Mouse (Mus musculus) liver, embryonic 16.5 days (tissue): Measurements from ENCODE around the gene Fam181a. TPM values are rescaled to one million over a fixed set of nuclear protein-coding genes. Genes with fewer than 3 reads are reported as not detected.

Experiments
- ATAC-seq: fragments of 200-750 bp; cut with Nextera tagmentation; 2 replicates; pipeline ENCODE4 v1.8.0; 2017; ENCODE audit warnings: low read depth, mild to moderate bottlenecking, moderate number of reproducible peaks, moderate library complexity
- H3K27ac ChIP-seq: fragments of 300-500 bp; sonication (generic); 2 replicates; pipeline ENCODE4 v1.5.1; 2014; ENCODE audit warnings: mild to moderate bottlenecking, low read length
- H3K27me3 ChIP-seq: fragments of 300-500 bp; sonication (generic); 2 replicates; pipeline ENCODE4 v1.6.1; 2014; ENCODE audit warnings: low read depth, low read length, mixed read lengths; ENCODE audit not compliant: control insufficient read depth, insufficient read depth
- H3K36me3 ChIP-seq: fragments of 300-500 bp; sonication (generic); 2 replicates; pipeline ENCODE4 v1.6.1; 2014; ENCODE audit warnings: mild to moderate bottlenecking; ENCODE audit not compliant: control insufficient read depth, insufficient read depth
- H3K4me1 ChIP-seq: fragments of 300-500 bp; sonication (generic); 2 replicates; pipeline ENCODE4 v1.6.1; 2014; ENCODE audit warnings: low read depth, low read length, mixed read lengths; ENCODE audit not compliant: control insufficient read depth
- H3K4me2 ChIP-seq: fragments of 300-500 bp; sonication (generic); 2 replicates; pipeline ENCODE4 v1.6.1; 2014; ENCODE audit warnings: low read depth, low read length, mixed read lengths
- H3K4me3 ChIP-seq: fragments of 300-500 bp; sonication (generic); 2 replicates; pipeline ENCODE4 v1.5.1; 2014; ENCODE audit warnings: low read depth, mild to moderate bottlenecking, low read length
- H3K9ac ChIP-seq: fragments of 300-500 bp; sonication (generic); 2 replicates; pipeline ENCODE4 v1.6.1; 2014; ENCODE audit warnings: low read depth, low read length
- H3K9me3 ChIP-seq: fragments of 300-500 bp; sonication (generic); replicated peaks from 2 replicates; pipeline ENCODE4 v1.6.1; 2016; ENCODE audit warnings: low read length; ENCODE audit not compliant: control insufficient read depth
- WGBS: fragments of 180-500 bp; shearing (Covaris S2); extraction: QIAGEN DNeasy Blood & Tissue Kit; methylation state at CpG from one replicate; pipeline ENCODE4 v1.1.7; 2014; ENCODE audit not compliant: insufficient replicate concordance; 5-methylcytosine and 5-hydroxymethylcytosine counted together
- polyA plus RNA-seq: library from polyadenylated mRNA; unstranded; fragments of >200 nt; fragmentation: Nextera tagmentation; extraction: Ambion mirVana; gene quantifications from 2 replicates; pipeline ENCODE4 v1.2.1, GENCODE M21; 2015

The Fam181a gene
- polyA plus RNA-seq, 1 experiment from 2014 or later = not detected

GRCm38 (mm10) chr12:103311921-103312320 is 1.1 kb downstream of the Fam181a start:
- H3K4me3 ChIP-seq = no peak overlapping the region
- 67% methylated on average over 8 of the region's 8 CpGs for whole genome bisulfite sequencing
- H3K9me3 ChIP-seq = no peaks in the 10 kb centered on the region
- peak; percentile 65 for ATAC-seq
- no peaks in the 10 kb centered on the region; the same call in 1 of the 2 replicates for H3K4me1 ChIP-seq
- H3K27ac ChIP-seq = no peak overlapping the region
- peaks cover 2% of the 10 kb centered on the region; the same call in 1 of the 2 replicates for H3K27me3 ChIP-seq
- H3K36me3 ChIP-seq = no peaks in the 10 kb centered on the region
- no peak overlapping the region for H3K9ac ChIP-seq
- H3K4me2 ChIP-seq = no peak overlapping the region

GRCm38 (mm10) chr12:103313274-103313673 is 2.5 kb downstream of the Fam181a start:
- Histone ChIP-seq H3K27ac (no peak overlapping the region), H3K4me2 (no peak overlapping the region), H3K27me3 (peaks cover 2% of the 10 kb centered on the region; the same call in 1 of the 2 replicates), H3K4me3 (no peak overlapping the region), H3K4me1 (no peaks in the 10 kb centered on the region; the same call in 1 of the 2 replicates), H3K9me3 (no peaks in the 10 kb centered on the region), H3K9ac (no peak overlapping the region), H3K36me3 (no peaks in the 10 kb centered on the region)
- ATAC-seq = no peak
- WGBS = 63% methylated on average over 6 of the region's 6 CpGs

- H3K36me3 ChIP-seq = no peaks in the 10 kb centered on the region
- H3K9ac ChIP-seq = no peak overlapping the region
- peaks cover 2% of the 10 kb centered on the region; the same call in 1 of the 2 replicates for H3K27me3 ChIP-seq
- no peaks in the 10 kb centered on the region for H3K9me3 ChIP-seq
- H3K4me1 ChIP-seq = no peaks in the 10 kb centered on the region; the same call in 1 of the 2 replicates
- 67% methylated on average over 21 of the region's 21 CpGs for WGBS
- no peak overlapping the region for H3K4me3 ChIP-seq
- no peak overlapping the region for H3K4me2 ChIP-seq
- H3K27ac ChIP-seq = no peak overlapping the region
- no peak for ATAC-seq
These were observed 3.3 kb downstream of the Fam181a start for GRCm38 (mm10) chr12:103313871-103314639.

DNA sequence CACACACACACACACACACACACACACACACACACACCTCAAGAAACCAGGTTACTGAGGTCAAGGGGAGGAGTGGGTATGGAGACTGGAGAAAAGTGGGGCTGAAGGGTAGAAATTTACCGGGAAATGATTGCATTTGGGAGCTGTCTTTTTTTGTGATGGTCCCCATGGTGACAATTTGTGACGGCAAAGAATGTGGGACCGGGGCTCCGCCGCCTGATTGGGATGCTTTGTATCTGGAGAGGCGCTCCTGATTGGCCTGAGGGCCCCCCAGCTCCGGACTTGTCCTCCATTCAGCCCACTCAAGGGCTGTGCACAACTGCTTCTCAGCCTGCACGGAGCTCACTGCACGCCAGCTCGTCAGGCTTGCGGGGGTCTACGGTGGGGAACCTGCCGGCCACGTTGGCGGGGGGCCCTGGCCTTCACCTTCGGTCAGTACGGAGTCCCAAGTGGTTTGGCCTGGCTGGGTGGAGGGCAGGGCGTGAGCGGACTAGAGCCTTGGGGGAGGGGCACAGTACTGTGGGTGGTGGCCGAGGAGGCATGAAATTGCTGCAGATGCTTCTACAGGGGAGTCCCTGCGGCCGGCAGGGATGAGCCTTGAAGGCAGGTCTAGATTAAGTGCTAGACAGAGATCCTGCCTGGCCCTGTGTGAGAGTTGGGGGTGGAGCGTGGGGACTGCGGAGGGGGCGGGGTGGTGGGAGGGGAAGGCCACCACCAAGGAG is 4.0 kb downstream of the Fam181a start:
- peaks cover 2% of the 10 kb centered on the region; the same call in 1 of the 2 replicates for H3K27me3 ChIP-seq
- no peak for ATAC-seq
- H3K27ac ChIP-seq = no peak overlapping the region
- no peak overlapping the region for H3K4me3 ChIP-seq
- no peaks in the 10 kb centered on the region; the same call in 1 of the 2 replicates for H3K4me1 ChIP-seq
- no peak overlapping the region for H3K4me2 ChIP-seq
- H3K9me3 ChIP-seq = no peaks in the 10 kb centered on the region
- no peaks in the 10 kb centered on the region for H3K36me3 ChIP-seq
- H3K9ac ChIP-seq = no peak overlapping the region
- WGBS = 9% methylated on average over 25 of the region's 25 CpGs

DNA sequence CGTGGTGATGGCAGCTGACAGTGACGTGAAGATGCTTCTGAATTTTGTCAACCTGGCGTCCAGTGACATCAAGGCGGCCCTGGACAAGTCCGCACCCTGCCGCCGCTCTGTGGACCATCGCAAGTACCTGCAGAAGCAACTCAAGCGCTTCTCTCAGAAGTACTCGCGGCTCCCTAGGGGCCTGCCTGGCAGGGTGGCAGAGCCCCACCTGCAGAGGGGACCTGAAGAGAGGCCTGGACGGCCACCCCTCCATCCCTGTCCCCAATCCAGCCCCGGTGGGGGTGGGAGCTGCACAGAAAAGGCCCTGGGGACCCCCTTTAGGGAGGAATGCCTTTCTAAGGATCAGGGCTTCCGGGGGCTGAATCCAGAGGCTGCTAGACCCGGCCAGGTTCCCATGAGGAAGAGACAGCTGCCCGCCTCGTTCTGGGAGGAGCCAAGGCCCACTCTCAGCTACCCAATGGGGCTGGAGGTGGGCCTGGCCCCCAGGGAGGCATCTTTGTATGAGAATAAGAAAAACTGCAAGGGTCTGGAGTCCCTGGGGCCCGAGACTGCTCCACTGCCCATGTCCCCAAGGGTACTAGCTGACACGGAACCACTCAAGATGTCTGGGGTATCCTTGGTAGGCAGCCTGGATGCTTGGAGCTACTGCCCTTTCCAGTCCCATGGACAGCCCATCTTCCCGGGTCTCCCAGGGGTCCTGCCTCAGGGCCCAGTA is 5.2 kb downstream of the Fam181a start:
- no peak overlapping the region for H3K27ac ChIP-seq
- WGBS = 35% methylated on average over 20 of the region's 20 CpGs
- peaks cover 2% of the 10 kb centered on the region; the same call in 1 of the 2 replicates for H3K27me3 ChIP-seq
- no peaks in the 10 kb centered on the region; the same call in 1 of the 2 replicates for H3K4me1 ChIP-seq
- H3K9ac ChIP-seq = no peak overlapping the region
- no peak for ATAC-seq
- no peaks in the 10 kb centered on the region for H3K9me3 ChIP-seq
- no peak overlapping the region for H3K4me3 ChIP-seq
- no peak overlapping the region for H3K4me2 ChIP-seq
- H3K36me3 ChIP-seq = no peaks in the 10 kb centered on the region

- H3K9me3 ChIP-seq = no peaks in the 10 kb centered on the region
- H3K4me2 ChIP-seq = no peak overlapping the region
- H3K27me3 ChIP-seq = peaks cover 16% of the 10 kb centered on the region
- no peak for ATAC-seq
- H3K4me1 ChIP-seq = peaks cover 8% of the 10 kb centered on the region
- H3K9ac ChIP-seq = no peak overlapping the region
- H3K27ac ChIP-seq = no peak overlapping the region
- no peak overlapping the region for H3K4me3 ChIP-seq
- H3K36me3 ChIP-seq = no peaks in the 10 kb centered on the region
- 21% methylated on average over 3 of the region's 3 CpGs for WGBS
These were observed 12.0 kb downstream of the Fam181a start for GRCm38 (mm10) chr12:103322801-103323200.

GRCm38 (mm10) chr12:103325156-103325857 is 14.5 kb downstream of the Fam181a start:
- H3K4me3 ChIP-seq = peak overlapping the region; percentile 31
- H3K27ac ChIP-seq = no peak overlapping the region
- H3K9me3 ChIP-seq = no peaks in the 10 kb centered on the region
- H3K9ac ChIP-seq = no peak overlapping the region
- H3K36me3 ChIP-seq = no peaks in the 10 kb centered on the region
- peak; percentile 73 for ATAC-seq
- WGBS = 9% methylated on average over 60 of the region's 60 CpGs
- peaks cover 16% of the 10 kb centered on the region for H3K27me3 ChIP-seq
- peak overlapping the region; percentile 48 for H3K4me2 ChIP-seq
- H3K4me1 ChIP-seq = peaks cover 8% of the 10 kb centered on the region

DNA sequence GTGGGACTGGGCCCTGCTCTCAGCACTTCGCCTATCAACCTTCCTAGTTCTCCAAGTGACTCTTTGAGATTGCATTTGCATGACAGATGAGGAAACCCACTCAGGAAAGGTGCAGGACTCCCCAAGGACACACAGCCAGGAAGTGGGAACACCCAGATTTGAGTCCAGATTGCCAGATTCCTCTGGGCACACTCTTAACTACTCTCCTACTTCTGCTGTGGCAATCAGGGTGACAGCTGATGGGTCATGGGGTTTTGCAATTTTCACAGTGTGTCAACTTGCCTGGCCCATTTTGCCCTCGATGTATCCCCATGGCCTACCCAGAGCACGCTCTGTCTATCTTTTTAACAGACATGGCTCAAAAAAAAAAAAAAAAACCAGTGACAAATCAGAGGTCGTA is 15.8 kb downstream of the Fam181a start:
- 43% methylated on average over 4 of the region's 4 CpGs for WGBS
- Histone ChIP-seq H3K9me3 (no peaks in the 10 kb centered on the region), H3K9ac (no peak overlapping the region), H3K4me1 (peaks cover 8% of the 10 kb centered on the region), H3K4me2 (no peak overlapping the region), H3K27me3 (peaks cover 16% of the 10 kb centered on the region), H3K4me3 (no peak overlapping the region), H3K27ac (no peak overlapping the region; the same call in 1 of the 2 replicates), H3K36me3 (no peaks in the 10 kb centered on the region)
- no peak for ATAC-seq
